Mouse (Mus musculus): ENCODE results near the gene Tcerg1l.

- no peak for TF ChIP-seq FLI1 (IDR thresholded peaks at IDR 0.05; ENCODE audit: low read length)
- no peak for TF ChIP-seq GATA1 (IDR thresholded peaks at IDR 0.05; ENCODE audit: borderline replicate concordance, low read length)
Measured at GRCm38 (mm10) chr7:138367570-138367969, 30.0 kb downstream of the Tcerg1l start.

Measured in megakaryocyte, embryonic 14.5 days (primary cell).